Mouse (Mus musculus) left cerebral cortex, adult 6 months (tissue): ENCODE results near the gene Irf4. TPM values are rescaled to one million over a fixed set of nuclear protein-coding genes. Genes with fewer than 3 reads are reported as not detected.

Experiments used
- long read RNA-seq, 2 experiments: library from polyadenylated mRNA; unstranded; transcript quantifications; one replicate each; pipeline ENCODE4 v2.0.0; 2019 to 2020
- polyA plus RNA-seq: library from polyadenylated mRNA; unstranded; fragments of <200 nt; fragmentation: Nextera tagmentation; gene quantifications from 2 replicates; pipeline ENCODE4 v1.2.3, GENCODE M21; 2021

The Irf4 gene
- 0.13 and 0.23 TPM in 2 replicates for polyA plus RNA-seq
- long read RNA-seq, experiment 1, partial matches to known transcripts = 0 of 1 reads
- long read RNA-seq, experiment 1, other reads (novel, unspliced or antisense) = 1 of 1 reads
- long read RNA-seq, experiment 2 = 0 reads

GRCm38 (mm10) chr13:30749021-30749556 lies at the start of gene Irf4:
Gene Irf4 (plus strand): TSS chr13:30749226.

Other genes with a start within 250 kb of the Irf4 start
- 393 and 409 TPM in 2 replicates for gene Uqcrfs1, start 203.9 kb upstream of the Irf4 start, polyA plus RNA-seq
- 26.7 and 29.1 TPM in 2 replicates for gene Dusp22, start 89.2 kb upstream of the Irf4 start, polyA plus RNA-seq
- gene Hus1b, start 198.5 kb downstream of the Irf4 start, polyA plus RNA-seq = not detected in 2 replicates
- 16.4 and 21.0 TPM in 2 replicates for gene Exoc2, start 224.9 kb downstream of the Irf4 start, polyA plus RNA-seq
- gene Gm5447, start 225.0 kb downstream of the Irf4 start, polyA plus RNA-seq = not detected in 2 replicates